Mouse (Mus musculus) liver, postnatal 0 days (tissue): ENCODE results near the gene Setdb1.

ENCODE experiments used
- CTCF ChIP-seq: sonication (generic); IDR thresholded peaks from 2 replicates; pipeline ENCODE4 v1.5.1; 2016; ENCODE audit warnings: antibody characterized with exemption, low read depth
- EP300 ChIP-seq: IDR thresholded peaks from 2 replicates; pipeline ENCODE4 v1.6.1; 2016; ENCODE audit warnings: antibody characterized with exemption, low read depth, mild to moderate bottlenecking

- TF ChIP-seq CTCF, result no peak
- TF ChIP-seq EP300, result no peak
These were observed 73.4 kb downstream of the Setdb1 start for GRCm38 (mm10) chr3:95283589-95283941.
